Mouse (Mus musculus) heart, postnatal 10 days (tissue): Measurements from ENCODE around the gene Gal3st3. TPM values are rescaled to one million over a fixed set of nuclear protein-coding genes. Genes with fewer than 3 reads are reported as not detected.
A peak's percentile ranks its signal among the peaks of the same experiment; 100 is the strongest.

Source experiments
- DNase-seq, 2 experiments: peaks; one replicate each; pipeline ENCODE4 v3.0.0; 2021
- intact Hi-C: fragments of 180-260 bp; cut with DNase I; formaldehyde crosslinking; loops from one replicate; pipeline ENCODE4 v1.15.1; 2025
- total RNA-seq, 2 experiments: library from RNA; stranded (reverse); gene quantifications; 2 replicates each; pipeline ENCODE4 v1.2.3; 2021

The Gal3st3 gene
- 10 to 100 TPM in 1 of 2 experiments, 1 to 10 TPM in 1; 9.4 to 14.6 TPM for total RNA-seq

DNA sequence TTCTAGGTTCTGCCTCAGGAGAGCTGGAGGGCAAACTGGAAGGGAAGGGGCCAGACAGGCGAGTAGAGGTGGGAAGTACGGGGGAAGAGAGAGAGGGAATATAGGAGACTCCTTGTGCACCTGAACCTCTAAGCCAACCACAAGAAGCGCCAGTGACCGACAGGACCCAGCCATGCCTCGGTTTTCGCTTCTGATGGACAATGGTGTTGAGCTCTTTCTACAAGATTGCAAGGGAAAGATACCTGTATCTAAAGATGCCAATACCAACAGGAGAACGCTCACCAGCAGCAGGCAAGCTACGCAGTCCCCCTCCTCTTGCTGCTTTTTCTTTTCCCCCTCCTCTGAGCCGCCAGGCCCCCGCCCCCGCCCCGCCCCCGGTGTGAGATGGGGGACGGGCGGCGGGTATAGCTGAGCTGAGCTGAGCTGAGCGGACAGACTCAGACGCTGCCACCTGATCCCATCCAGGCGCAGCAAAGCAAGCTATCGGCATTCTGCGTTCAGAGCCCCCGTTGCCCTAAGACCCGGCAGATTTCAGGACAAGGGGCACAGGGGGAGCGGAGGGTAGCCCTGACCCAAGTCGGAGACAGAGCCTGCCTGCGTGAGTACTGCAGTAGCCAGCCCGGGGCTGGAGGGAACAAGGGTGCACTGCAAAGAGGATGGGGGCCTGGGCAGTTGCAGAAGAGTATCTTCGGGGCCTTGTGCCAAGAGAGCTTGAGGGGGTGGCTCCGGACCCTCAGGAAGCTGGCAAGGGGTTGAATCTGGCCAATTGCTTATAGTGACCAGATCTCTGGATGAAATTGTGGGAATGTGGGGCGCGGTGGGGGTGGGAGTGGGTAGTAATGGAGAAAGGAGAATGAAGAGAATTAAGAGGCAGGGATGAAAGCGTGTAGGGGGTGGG, at the start of gene Gal3st3:
TSS of gene Gal3st3 (plus strand) at position 429 of the 898 bp plus-strand sequence.
- intact Hi-C loops, result loop anchor here (2.0 kb wide), 1 partner anchor 49 kb away; no protein-coding TSS in a partner anchor
- peak in 1 of 2 experiments; percentile 19 for DNase-seq

DNA sequence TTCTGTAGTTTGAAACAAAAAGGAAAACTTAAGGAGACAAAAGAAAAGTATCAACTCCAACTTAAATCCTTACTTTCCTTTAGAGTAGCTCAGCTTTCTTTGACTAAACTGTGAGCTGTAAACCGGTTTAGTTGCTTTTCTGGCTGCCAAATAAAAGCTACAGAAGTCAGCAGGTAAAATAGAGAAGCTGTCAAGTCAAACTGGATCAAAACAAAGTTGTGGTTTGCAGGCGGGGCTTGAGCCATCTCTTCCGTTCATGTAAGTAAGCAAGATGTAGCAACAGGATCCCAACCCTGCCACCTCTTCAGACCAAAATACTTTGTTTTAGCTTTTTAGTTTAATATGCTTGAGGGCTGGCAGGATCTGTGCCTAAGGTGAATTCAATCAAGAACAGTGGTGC, 41.0 kb upstream of the Gal3st3 start:
- peak in 1 of 2 experiments; percentile 21 for DNase-seq
- intact Hi-C loops, result no loop called here

DNA sequence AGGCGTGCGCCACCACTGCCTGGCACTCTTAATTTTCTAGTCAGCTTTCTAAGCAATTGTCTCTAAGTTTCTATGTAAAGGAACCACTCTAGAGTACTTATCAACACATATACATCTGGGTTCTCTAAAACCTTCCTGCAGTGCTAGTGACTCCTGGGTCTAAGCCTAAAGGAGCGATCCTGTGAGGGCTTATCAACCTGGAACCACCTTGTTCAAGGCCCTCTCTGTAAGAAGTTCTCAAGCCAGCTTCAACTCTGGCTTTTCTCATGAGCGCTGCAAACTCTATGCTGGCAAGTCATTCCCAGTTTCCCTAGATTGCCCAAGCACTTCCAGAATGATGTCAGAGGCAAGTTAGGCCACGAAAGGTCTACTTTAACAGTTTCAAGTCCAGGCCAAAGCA, 31.1 kb upstream of the Gal3st3 start:
- intact Hi-C loops, result no loop called here
- DNase-seq, result no peak

DNA sequence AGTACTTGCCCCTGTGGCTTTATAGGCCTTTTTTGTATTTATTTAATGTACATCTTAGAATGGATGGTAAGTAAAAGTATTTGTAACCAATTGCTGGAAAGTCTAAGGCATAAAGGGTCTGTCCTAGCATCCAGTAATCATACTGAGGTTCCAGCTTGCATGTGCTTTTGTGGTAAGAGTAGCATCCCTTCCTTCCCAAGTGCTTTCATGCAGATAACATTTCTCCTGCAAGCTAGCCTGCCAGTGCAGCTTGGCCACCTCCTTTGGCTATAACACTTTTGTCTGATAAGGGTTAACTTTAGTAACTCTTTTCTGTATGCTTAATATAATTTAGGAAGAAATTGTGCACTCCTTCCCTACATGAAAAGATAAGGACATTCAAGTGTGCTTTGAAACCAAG, 30.1 kb upstream of the Gal3st3 start:
- intact Hi-C loops, result no loop called here
- no peak for DNase-seq

DNA sequence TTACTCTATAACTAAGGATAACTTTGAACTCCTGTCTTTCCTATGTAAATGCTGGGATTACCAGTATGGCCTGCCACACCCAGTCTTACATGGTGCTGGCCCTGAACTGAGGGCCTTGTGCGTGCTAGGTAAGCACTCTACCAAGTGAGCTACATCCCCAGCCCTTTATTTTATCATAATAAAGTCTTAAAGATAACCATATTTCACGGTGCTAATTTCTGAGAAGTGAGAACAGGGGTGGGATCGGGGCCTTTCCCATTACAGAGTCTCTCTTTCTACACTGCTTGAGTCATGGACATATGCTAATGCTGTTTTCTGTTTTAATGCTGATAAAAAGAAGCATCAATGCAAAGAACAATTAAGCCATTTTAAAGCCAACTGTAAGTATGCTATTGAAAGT, 29.3 kb upstream of the Gal3st3 start:
- intact Hi-C loops, result no loop called here
- no peak for DNase-seq

DNA sequence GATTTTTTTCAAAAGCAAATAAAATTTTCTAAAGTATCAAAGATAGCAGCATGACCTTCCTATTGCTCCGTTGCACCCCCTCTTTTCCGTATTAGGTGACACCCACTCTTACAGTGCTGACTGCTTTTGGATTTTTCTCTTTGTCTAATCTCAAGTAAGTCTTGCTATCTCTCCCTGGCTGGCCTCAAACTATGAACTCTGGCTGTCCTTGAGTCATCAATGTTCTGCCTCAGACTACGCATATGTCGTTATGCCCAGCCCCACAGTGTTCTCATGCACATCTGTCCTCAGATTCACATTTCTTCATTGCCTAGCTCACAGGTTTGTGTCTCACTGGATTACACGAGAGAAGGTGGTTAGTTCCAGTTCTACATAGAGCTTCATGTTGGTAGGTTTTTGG, 28.7 kb upstream of the Gal3st3 start:
- intact Hi-C loops, result no loop called here
- no peak for DNase-seq

GRCm38 (mm10) chr19:5271430-5271829, 26.7 kb upstream of the Gal3st3 start:
- DNase-seq, result no peak
- intact Hi-C loops, result no loop called here

- intact Hi-C loops, result no loop called here
- peak; percentile 48 to 59 for DNase-seq
These were observed 25.8 kb upstream of the Gal3st3 start for GRCm38 (mm10) chr19:5272326-5272795.

DNA sequence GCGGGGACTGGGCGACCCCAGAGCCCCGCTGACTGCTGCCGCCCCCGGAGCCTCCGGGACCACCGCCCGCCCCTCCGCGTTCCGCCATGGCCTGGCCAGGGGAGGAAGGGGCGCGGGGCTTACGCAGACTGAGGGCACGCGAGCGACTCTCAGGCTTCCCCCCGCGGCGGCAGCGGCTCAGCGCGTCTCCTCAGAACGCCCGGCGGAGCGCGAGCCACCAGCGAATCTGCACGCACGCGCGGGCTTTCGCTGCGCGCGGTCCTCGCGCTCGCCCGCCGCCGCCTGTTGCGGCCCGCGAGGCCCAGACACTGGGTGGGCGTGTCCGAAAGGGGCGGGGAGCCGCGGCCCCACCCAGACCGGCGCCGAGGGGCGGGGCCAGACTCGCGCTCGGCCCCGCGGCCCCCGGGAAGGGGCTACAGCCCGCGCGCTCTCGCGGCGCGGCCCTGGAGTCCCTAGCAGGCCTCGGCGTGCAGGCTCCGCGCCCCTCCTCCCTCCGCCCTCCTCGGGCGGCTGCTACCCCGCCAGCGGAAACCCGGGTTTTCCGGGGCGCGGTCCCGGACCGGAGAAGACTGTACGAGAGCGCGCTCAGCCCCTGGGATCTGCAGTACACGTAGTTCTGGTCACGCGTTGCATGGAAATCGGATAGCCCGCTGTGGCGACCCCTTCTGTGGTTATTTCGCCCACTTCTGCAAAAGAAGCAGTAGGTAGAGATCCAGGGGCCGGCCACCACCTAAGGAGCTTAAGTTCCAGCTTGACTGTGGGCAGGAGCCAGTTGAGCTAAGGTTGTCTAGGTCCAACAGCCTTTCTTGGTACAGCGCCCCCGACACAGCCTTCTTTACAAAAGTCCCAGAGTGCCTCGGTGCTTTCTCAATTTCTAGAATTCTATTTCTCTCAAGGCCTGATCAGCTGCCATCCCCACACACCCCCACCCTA, 25.1 kb upstream of the Gal3st3 start, which contains the start of gene Pacs1:
TSS of gene Pacs1 (minus strand) at position 319 of the 933 bp plus-strand sequence.
- DNase-seq, result peak; percentile 93
- intact Hi-C loops, result no loop called here

DNA sequence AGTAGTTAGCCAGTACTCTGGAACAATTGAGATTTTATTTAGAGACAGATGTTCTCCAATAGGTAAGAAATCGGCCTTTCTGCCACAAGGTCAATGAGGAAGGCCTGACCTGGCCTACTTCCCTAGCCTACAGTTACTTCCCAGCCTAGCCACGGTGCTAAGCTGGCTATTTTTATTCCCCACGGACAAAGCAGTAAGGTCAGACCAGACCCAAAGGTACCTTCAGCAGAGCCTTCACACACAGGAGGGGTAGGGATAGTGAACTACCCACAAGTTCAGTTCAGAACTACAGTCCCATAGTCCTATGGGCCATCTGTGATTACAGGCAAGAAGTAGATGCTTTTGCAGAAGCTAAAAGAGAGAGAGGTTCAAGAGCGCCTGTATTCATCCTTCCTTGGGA, 24.2 kb upstream of the Gal3st3 start:
- peak; percentile 48 to 50 for DNase-seq
- intact Hi-C loops, result loop anchor here (2.0 kb wide), 2 partner anchors 21 to 77 kb away; partner anchors contain the start of gene Sf3b2

- intact Hi-C loops, result loop anchor here (2.0 kb wide), 2 partner anchors 20 to 78 kb away; partner anchors contain the start of gene Sf3b2
- no peak for DNase-seq
These were observed 23.5 kb upstream of the Gal3st3 start for GRCm38 (mm10) chr19:5274641-5275040.

- no peak for DNase-seq
- intact Hi-C loops, result loop anchor here (2.0 kb wide), 2 partner anchors 19 to 79 kb away; partner anchors contain the start of gene Sf3b2
These were observed 22.4 kb upstream of the Gal3st3 start for GRCm38 (mm10) chr19:5275736-5276135.

DNA sequence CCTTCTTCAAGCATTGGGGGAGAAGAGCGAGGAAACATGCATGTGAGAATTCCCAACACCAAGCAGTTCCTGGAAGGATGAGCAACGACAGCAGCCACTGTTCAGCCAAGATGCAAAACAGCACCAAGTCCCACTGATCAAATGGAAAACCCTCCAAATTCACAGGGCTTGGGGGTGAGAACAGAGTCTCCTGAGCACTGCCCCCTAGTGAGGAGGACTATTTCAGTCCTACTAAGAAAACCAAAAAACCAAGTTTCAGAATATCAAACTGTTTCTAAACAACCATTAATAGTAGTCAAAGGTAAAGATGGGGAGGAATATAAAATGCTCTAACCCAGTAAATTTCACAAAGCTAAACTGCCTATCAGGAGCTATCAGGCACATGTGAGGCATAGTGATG, 21.6 kb upstream of the Gal3st3 start:
- intact Hi-C loops, result no loop called here
- no peak for DNase-seq

DNA sequence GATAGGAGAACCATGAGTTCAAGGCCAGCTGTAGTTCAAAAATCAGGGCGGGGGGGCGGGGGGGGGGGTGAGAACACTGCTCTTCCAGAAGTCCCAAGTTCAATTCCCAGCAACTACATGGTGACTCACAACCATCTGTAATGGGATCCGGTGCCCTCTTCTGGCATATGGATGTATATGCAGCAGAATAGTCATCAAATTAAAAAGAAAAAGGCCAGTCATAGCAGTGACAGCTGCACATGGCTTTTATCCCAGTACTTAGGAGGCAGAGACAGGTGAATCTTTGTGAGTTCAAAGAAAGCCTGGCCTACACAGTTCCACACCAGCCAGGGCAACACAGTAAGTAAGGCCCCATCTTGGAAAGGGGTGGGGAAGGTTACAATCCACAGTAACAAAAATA, 21.0 kb upstream of the Gal3st3 start:
- DNase-seq, result no peak
- intact Hi-C loops, result no loop called here

- intact Hi-C loops, result no loop called here
- no peak for DNase-seq
These were observed 19.8 kb upstream of the Gal3st3 start for GRCm38 (mm10) chr19:5278381-5278780.

DNA sequence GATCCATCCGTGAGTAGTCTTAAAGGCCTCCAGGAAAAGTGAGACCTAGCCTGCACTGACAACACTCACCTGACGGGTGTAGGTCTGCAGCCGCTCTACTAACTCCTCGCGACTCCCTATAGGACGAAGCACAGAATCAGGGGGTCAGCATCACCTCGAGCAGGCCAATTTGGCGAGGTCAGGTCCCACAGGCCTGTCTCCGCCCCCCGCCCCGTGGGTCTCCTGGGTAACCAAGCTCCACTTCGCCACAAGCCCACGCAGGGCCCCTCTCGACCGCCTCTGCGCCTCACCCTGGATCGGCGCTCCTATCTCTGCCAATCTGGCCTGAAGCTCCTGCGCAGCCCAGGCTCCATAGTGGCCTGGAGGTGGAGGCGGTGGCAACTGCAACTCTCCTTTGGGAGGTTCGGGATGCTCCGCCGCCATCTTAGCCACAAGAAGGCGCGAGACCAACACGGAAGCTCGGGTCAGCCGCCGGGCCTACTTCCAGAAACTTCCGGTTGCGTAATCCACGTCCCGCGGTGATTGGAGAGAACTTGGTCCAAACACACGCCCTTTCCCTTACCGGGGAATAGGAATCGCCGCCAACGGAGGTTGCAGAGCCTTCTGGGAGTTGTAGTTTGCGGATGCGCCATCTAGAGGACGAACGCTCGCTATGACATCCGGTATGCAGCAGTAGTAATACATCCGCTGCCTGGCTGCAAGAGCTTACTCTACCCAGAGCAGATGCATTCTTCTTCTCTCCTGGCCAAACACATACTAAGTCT, 3.0 kb upstream of the Gal3st3 start, which contains the start of gene Sf3b2:
TSS of gene Sf3b2 (minus strand) at position 484 of the 764 bp plus-strand sequence.
- intact Hi-C loops, result loop anchor here (2.0 kb wide), 1 partner anchor 20 kb away; no protein-coding TSS in a partner anchor
- DNase-seq, result peak; percentile 99 to 100

GRCm38 (mm10) chr19:5295736-5296075, 2.4 kb upstream of the Gal3st3 start:
- no peak for DNase-seq
- intact Hi-C loops, result loop anchor here (2.0 kb wide), 2 partner anchors 21 to 51 kb away; no protein-coding TSS in a partner anchor

DNA sequence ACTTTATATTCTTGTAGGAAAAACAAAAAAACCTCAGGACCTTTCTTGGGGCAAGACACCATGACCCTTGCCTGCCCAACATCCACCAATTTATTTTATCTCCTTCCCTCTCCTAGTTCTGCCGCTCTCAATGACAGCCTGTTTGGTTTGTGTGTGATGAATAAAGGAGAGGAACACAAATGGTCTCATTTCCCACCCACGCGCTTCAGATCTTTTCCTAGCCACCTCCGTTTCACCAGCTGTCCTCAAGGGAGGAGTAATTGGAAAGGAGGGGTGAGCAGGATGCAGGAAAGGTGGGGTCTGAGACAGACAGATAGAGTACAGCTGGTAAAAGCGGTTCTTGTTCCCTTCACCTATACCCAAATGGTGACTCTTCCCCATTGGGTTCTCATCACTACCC, 1.5 kb upstream of the Gal3st3 start:
- DNase-seq, result no peak
- intact Hi-C loops, result loop anchor here (2.0 kb wide), 1 partner anchor 50 kb away; no protein-coding TSS in a partner anchor

GRCm38 (mm10) chr19:5300588-5300987, 2.5 kb downstream of the Gal3st3 start:
- intact Hi-C loops, result no loop called here
- no peak for DNase-seq

GRCm38 (mm10) chr19:5302455-5302854, 4.3 kb downstream of the Gal3st3 start:
- intact Hi-C loops, result loop anchor here (1.0 kb wide), 1 partner anchor 46 kb away; no protein-coding TSS in a partner anchor
- DNase-seq, result peak; percentile 60 to 78
